Mouse (Mus musculus): ENCODE results near the gene Tgfb3.

DNA sequence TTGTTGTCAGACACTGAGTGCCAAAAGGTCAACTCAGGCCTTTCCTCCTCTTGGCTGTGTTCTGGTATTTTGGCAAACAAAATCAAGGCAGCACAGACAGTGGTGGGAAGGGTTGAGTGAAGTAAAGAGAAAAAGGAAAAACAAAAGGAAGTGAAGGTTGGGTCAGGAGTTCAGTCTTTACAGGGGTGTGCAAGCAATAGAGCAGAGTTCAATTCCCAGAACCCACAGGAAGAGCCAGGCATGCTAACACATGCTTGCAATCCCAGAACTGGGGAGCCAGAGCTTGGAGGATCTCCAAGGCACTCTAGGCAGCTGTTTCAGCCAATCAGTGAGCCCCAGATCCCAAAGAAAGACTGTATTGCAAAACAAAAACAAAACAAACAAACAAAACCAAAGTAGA, 14.0 kb downstream of the Tgfb3 start:
- TF ChIP-seq CTCF (conservative IDR thresholded peaks at IDR 0.05; ENCODE audit: insufficient read depth, insufficient read length, low read depth, low read length) (no peak), POLR2A (IDR thresholded peaks at IDR 0.05; ENCODE audit: low read depth, low read length) (no peak)
